Mouse (Mus musculus) megakaryocyte, embryonic 14.5 days (primary cell): ENCODE measurements around the gene Fsip1. TPM values are rescaled to one million over a fixed set of nuclear protein-coding genes. Genes with fewer than 3 reads are reported as not detected.

ENCODE experiments used
- H3K27me3 ChIP-seq: replicated peaks from 2 replicates; pipeline ENCODE3; 2012; ENCODE audit warnings: inconsistent platforms
- H3K36me3 ChIP-seq: replicated peaks from 2 replicates; pipeline ENCODE3; 2012; ENCODE audit warnings: low read length, inconsistent platforms, mixed read lengths
- H3K4me1 ChIP-seq: 2 replicates; pipeline ENCODE4 v1.6.1; 2012; ENCODE audit warnings: inconsistent platforms
- H3K4me3 ChIP-seq: replicated peaks from 2 replicates; pipeline ENCODE3; 2012; ENCODE audit warnings: moderate library complexity, mild to moderate bottlenecking, inconsistent platforms
- H3K9me3 ChIP-seq: 2 replicates; pipeline ENCODE4 v1.6.1; 2012; ENCODE audit warnings: inconsistent platforms
- FLI1 ChIP-seq: IDR thresholded peaks from 2 replicates; pipeline ENCODE4 v1.6.1; 2012; ENCODE audit warnings: low read length, inconsistent platforms, mixed read lengths
- GATA1 ChIP-seq: IDR thresholded peaks from 3 replicates; pipeline ENCODE4 v1.6.1; 2012; ENCODE audit warnings: mixed read lengths, low read length, inconsistent platforms, borderline replicate concordance
- polyA plus RNA-seq: library from polyadenylated mRNA; stranded (reverse); fragments of >175 nt; gene quantifications from 2 replicates; pipeline ENCODE4 v1.2.3, GENCODE M21; 2012; ENCODE audit warnings: low replicate concordance; ENCODE audit not compliant: insufficient read depth

Gene Fsip1
- polyA plus RNA-seq: not detected in 2 replicates

- no peaks in the 10 kb centered on the region for H3K36me3 ChIP-seq
- peaks cover 17% of the 10 kb centered on the region for H3K9me3 ChIP-seq
- H3K4me3 ChIP-seq: peak within 1 kb of the TSS; percentile 89
- peaks cover 18% of the 10 kb centered on the region for H3K27me3 ChIP-seq
- peaks cover 9% of the 10 kb centered on the region for H3K4me1 ChIP-seq
- TF ChIP-seq GATA1: no peak
- no peak for TF ChIP-seq FLI1
Observed at GRCm38 (mm10) chr2:118256621-118257053, at the start of gene Fsip1. Gene Fsip1 (minus strand): TSS chr2:118256966.

DNA sequence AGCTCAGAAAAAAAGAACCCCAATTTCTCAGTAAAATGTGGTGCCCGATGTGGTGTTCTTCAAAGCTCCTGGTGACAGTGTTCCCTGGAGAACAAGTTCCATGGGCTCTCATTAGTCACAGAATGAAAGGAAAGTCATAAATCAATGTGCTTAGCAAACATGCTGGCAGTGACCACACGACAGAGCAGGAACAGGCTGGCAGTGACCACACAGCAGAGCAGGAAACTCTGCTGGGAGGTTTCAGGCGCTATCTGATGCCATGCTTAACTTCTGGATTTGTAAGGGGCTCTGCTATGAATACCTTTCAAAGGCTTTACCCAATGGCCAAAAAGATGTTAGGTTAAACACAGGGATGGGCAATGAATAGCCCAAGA is 49.7 kb upstream of the Fsip1 start:
- TF ChIP-seq FLI1: no peak
- no peak for TF ChIP-seq GATA1
- H3K9me3 ChIP-seq: peaks cover 11% of the 10 kb centered on the region
- H3K4me3 ChIP-seq: no peak overlapping the region
- H3K36me3 ChIP-seq: no peaks in the 10 kb centered on the region
- peaks cover 11% of the 10 kb centered on the region for H3K4me1 ChIP-seq
- peaks cover 36% of the 10 kb centered on the region for H3K27me3 ChIP-seq

GRCm38 (mm10) chr2:118305827-118306521 is 49.2 kb upstream of the Fsip1 start:
- peaks cover 11% of the 10 kb centered on the region for H3K9me3 ChIP-seq
- H3K36me3 ChIP-seq: no peaks in the 10 kb centered on the region
- H3K27me3 ChIP-seq: peaks cover 37% of the 10 kb centered on the region
- TF ChIP-seq GATA1: no peak
- TF ChIP-seq FLI1: no peak
- no peak overlapping the region for H3K4me3 ChIP-seq
- peaks cover 11% of the 10 kb centered on the region for H3K4me1 ChIP-seq

DNA sequence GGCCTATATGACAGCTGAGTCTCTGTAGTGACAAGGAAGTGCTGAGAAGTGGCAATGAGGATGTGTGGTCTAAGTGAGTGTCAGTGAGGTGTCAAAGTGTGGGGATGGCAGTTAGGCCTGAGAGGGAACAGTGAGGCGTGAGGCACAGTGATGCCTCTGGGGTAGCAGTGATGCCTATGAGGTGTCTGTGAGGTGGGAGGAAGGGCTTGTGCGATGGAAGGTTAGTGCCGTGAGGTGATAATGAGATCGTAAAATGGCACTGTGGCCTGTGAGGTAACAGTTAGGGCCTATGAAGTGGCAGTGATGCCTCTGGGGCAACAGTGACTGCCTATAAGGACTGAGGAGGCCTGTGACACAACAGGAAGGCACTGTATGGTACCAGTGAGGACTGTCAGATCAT is 46.7 kb upstream of the Fsip1 start:
- peaks cover 30% of the 10 kb centered on the region for H3K27me3 ChIP-seq
- H3K9me3 ChIP-seq: peaks cover 11% of the 10 kb centered on the region
- H3K4me3 ChIP-seq: no peak overlapping the region
- no peaks in the 10 kb centered on the region for H3K36me3 ChIP-seq
- peaks cover 11% of the 10 kb centered on the region for H3K4me1 ChIP-seq
- TF ChIP-seq FLI1: no peak
- no peak for TF ChIP-seq GATA1

DNA sequence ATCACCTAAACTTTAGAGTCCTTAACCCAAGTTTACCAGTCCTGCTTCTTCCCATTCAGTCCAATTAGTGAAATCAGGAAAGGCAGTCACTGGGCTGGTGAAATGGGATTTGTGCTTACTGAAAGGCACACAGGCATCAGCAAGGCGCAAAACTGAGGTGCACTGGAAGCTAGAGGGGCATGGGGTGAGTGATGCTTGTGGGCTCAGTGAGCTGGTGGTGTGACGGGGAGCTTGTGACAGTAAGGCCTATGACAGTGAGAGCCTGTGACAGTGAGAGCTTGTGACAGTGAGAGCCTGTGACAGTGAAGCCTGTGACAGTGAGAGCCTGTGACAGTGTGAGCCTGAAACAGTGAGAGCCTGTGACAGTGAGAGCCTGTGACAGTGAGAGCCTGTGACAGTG is 44.9 kb upstream of the Fsip1 start:
- Histone ChIP-seq H3K4me1 (peaks cover 3% of the 10 kb centered on the region), H3K4me3 (peak overlapping the region; percentile 43), H3K36me3 (no peaks in the 10 kb centered on the region), H3K27me3 (peaks cover 23% of the 10 kb centered on the region), H3K9me3 (peaks cover 11% of the 10 kb centered on the region)
- no peak for TF ChIP-seq FLI1
- no peak for TF ChIP-seq GATA1

DNA sequence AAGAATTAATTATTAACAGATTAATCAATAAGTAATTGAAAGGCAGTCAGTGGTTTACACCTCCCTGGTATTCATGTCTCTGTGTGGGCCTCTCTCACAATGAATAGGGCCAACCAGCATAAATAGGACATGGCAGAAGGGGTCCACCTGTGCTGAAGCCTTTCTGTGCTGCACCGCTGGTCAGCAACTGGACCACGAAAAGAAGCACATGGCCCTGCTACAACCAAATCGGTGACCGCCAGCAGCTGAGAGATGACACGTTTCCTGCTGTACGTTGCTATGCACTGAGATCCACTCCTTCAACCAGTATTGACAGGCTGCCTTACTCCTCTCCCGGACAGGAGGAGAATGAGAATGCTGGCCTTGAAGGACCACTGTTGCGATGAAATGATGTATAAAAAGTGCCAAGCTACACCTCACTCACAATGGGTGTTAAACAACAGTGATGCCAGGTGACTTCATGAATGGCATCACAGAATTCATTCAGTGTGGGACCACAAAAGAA is 44.3 kb upstream of the Fsip1 start:
- TF ChIP-seq FLI1 (no peak), GATA1 (no peak)
- Histone ChIP-seq H3K4me1 (no peaks in the 10 kb centered on the region), H3K27me3 (peaks cover 25% of the 10 kb centered on the region), H3K9me3 (peaks cover 11% of the 10 kb centered on the region), H3K4me3 (no peak overlapping the region), H3K36me3 (no peaks in the 10 kb centered on the region)

DNA sequence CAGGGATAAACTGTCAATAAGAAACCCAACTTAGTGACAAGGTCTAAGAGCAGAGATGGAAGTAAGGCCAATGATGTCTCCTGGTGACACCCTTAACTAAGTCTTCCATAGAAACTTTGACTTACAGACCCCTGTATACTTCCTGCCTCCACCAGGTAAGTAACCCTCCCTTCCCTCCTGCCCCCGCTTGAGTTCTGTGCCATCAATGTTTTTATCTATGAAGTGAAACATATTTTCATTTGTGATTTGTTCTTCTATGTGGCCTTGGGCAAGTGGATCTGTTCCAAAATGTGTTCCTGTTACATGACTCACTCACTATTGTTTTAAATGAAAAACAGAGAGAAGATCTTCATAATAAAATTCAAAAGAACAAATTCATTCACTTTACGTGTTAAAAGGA is 43.2 kb upstream of the Fsip1 start:
- H3K27me3 ChIP-seq: peaks cover 19% of the 10 kb centered on the region
- H3K4me1 ChIP-seq: no peaks in the 10 kb centered on the region
- no peak overlapping the region for H3K4me3 ChIP-seq
- TF ChIP-seq FLI1 (no peak), GATA1 (no peak)
- H3K9me3 ChIP-seq: peaks cover 2% of the 10 kb centered on the region
- no peaks in the 10 kb centered on the region for H3K36me3 ChIP-seq

DNA sequence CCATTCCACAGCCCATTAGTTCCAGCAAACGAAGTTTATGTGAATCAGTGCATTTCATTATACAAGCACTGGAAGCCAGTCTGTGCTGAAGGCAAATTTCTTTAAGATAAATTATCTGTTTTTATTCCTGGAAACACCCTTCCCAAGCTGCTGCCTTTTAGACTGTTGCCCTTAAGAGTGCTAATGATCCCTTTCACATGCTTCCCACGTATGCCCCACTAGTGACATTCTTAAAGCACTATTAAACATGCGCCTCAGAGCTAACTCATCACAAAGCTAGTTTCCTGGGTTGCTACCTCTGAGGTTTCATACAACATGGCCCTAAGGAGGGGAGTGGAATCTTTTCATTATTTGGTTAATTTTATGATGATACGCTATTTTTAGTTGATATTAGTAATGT is 41.8 kb upstream of the Fsip1 start:
- no peak for TF ChIP-seq FLI1
- TF ChIP-seq GATA1: no peak
- Histone ChIP-seq H3K9me3 (no peaks in the 10 kb centered on the region), H3K27me3 (peaks cover 24% of the 10 kb centered on the region), H3K36me3 (no peaks in the 10 kb centered on the region), H3K4me1 (no peaks in the 10 kb centered on the region), H3K4me3 (no peak overlapping the region)

DNA sequence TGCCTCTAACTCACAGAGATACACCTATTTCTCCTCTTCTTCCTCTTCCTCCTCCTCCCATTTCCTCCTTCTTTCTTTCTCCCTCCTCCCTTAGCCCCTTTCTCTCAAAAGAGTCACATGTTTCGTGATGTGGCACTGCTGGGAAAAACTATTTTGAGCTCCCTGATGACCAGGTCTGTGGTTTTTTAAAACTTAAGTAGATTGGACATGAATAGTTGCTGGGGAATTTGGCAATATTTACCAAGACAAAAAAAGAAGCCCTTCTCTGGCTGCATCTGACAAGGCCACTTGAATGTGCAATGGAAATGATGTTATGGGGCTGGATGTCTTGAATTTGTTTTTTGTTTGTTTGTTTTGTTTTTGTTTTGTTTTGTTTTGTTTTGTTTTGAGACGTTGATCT is 41.2 kb upstream of the Fsip1 start:
- TF ChIP-seq GATA1: no peak
- no peak for TF ChIP-seq FLI1
- H3K9me3 ChIP-seq: no peaks in the 10 kb centered on the region
- H3K4me3 ChIP-seq: no peak overlapping the region
- H3K27me3 ChIP-seq: peaks cover 24% of the 10 kb centered on the region
- H3K4me1 ChIP-seq: no peaks in the 10 kb centered on the region
- no peaks in the 10 kb centered on the region for H3K36me3 ChIP-seq

- Histone ChIP-seq H3K4me1 (no peaks in the 10 kb centered on the region), H3K36me3 (no peaks in the 10 kb centered on the region), H3K27me3 (peaks cover 20% of the 10 kb centered on the region), H3K4me3 (no peak overlapping the region), H3K9me3 (peaks cover 5% of the 10 kb centered on the region)
- no peak for TF ChIP-seq FLI1
Observed at GRCm38 (mm10) chr2:118295505-118295904, 38.7 kb upstream of the Fsip1 start.
